Mouse (Mus musculus) induced T-regulatory cell, adult 2 months (primary cell): ENCODE data around the gene Nxnl2.
A peak's percentile ranks its signal among the peaks of the same experiment; 100 is the strongest.
"Not testable (repeated sequence)": the region's sequence is repeated elsewhere in the genome, so short reads cannot be mapped to it uniquely, and the experiment has no call there.

ENCODE experiments used
- DNase-seq: peaks from one replicate; pipeline ENCODE4 v3.0.0-alpha.2; 2012; ENCODE audit warnings: low read depth

Gene Nxnl2

GRCm38 (mm10) chr13:51179362-51179761 lies 8.5 kb downstream of the Nxnl2 start:
- DNase-seq, result no peak

- DNase-seq, result no peak
Measured at GRCm38 (mm10) chr13:51182236-51182635, 11.4 kb downstream of the Nxnl2 start.

- DNase-seq, result no peak
Measured at GRCm38 (mm10) chr13:51184896-51185295, 14.1 kb downstream of the Nxnl2 start.

- no peak for DNase-seq
Measured at GRCm38 (mm10) chr13:51190336-51190735, 19.5 kb downstream of the Nxnl2 start.

DNA sequence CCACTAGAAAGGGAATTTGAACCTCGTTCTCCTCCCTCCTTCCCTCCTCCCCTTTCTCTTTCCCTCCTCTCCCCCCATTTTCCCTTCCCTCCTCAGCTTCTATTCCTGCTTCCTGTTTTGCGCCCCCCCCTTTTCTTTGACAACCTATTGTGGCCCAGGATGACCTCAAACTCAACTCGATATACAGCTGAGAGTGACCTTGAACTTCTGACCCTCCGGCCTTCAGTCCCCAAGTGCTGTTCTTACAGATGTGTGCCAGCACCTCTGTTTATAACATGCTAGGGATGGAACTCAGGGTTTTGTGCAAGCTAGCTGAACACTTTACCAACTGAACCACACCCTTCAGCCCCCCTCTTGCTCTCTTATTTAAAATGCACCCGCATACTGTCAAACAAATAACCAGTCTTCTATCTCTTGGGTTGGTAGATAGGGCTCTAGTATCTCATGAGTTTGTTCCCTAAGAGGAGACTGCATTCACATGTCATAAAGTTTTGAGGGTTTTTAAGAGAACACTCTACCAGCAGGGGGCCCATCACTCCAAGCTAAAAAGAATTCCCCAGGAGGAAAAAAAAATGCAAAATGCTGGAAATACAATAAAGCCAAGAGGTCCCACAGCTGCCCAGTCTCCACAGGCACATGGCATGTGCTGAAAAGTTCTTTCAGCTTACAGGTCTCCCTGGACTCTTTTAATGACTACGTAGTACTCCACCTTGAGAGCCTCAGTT lies 20.8 kb downstream of the Nxnl2 start:
- DNase-seq, result no peak

DNA sequence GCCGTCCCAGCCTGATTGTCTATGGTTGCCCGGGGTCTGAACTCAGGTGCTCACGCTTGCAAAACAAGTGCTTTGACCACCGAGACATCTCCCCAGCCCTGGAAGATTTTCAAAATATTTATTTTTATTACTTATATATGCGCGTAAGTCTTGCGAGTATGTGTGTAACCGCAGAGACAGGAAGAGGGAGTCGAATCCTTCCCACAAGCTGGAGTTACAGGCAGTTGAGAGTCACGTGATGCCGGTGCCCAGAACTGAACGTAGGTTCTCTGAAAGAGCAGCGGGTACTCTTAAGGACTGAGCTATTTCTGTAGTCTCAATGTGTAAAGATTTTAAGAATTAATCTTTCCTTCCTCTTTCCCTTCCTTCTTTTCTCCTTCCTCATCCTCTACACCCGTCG lies 23.1 kb downstream of the Nxnl2 start:
- peak; percentile 22 for DNase-seq

DNA sequence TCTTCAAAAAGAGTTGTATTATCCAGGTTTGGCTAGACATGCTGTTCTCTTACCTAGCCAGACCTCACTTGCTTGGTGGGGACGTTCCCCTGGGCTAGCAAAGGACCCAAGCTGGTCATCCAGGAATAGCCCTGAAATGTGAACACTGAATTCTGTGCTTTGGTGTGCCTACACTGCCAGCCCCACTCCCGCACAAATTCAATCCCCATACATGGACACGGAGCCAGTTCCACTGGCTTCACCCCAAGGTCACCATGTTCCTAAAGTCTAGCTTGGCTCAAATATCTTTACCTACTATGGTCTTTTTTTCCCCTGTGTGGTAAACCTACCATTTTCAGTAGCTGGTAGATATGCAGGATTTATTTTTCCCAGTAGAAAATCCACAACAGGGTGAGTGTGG lies 26.9 kb downstream of the Nxnl2 start:
- no peak for DNase-seq

GRCm38 (mm10) chr13:51198186-51198585 lies 27.4 kb downstream of the Nxnl2 start:
- no peak for DNase-seq

- DNase-seq, result not testable (repeated sequence)
Measured at GRCm38 (mm10) chr13:51201985-51202843, 31.4 kb downstream of the Nxnl2 start.

DNA sequence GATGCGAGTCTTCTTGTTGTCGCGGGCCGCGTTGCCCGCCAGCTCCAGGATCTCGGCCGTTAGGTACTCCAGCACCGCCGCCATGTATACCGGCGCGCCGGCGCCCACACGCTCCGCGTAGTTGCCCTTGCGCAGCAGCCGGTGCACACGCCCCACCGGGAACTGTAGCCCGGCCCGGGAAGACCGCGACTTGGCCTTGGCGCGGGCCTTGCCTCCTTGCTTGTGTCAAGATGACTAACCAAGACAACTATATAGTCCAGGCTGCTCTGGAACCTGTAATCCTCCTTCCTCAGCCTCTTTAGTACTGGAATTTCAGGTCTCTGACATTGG lies 32.0 kb downstream of the Nxnl2 start:
- DNase-seq, result not testable (repeated sequence)

GRCm38 (mm10) chr13:51203467-51203866 lies 32.6 kb downstream of the Nxnl2 start:
- DNase-seq, result no peak

- not testable (repeated sequence) for DNase-seq
Measured at GRCm38 (mm10) chr13:51204081-51204480, 33.3 kb downstream of the Nxnl2 start.

DNA sequence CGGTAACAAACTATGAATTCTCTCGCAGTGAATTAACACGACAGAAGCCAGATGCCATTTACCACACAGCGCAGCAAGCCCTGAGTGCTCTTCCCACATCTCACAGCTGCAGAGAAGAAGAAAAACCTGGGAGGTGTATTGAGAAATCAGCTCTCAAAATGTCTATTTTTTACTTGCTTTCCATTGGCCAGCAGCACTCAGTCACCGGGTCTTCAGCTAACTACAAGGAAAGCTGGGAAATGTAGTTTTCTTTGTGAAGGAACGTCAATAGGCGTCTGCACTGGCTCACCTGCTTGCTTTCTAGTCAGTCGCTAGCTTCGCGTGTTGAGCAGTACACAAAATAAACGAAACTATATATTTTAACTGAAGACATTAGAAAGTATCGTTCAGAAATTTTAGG lies 37.1 kb downstream of the Nxnl2 start:
- no peak for DNase-seq

DNA sequence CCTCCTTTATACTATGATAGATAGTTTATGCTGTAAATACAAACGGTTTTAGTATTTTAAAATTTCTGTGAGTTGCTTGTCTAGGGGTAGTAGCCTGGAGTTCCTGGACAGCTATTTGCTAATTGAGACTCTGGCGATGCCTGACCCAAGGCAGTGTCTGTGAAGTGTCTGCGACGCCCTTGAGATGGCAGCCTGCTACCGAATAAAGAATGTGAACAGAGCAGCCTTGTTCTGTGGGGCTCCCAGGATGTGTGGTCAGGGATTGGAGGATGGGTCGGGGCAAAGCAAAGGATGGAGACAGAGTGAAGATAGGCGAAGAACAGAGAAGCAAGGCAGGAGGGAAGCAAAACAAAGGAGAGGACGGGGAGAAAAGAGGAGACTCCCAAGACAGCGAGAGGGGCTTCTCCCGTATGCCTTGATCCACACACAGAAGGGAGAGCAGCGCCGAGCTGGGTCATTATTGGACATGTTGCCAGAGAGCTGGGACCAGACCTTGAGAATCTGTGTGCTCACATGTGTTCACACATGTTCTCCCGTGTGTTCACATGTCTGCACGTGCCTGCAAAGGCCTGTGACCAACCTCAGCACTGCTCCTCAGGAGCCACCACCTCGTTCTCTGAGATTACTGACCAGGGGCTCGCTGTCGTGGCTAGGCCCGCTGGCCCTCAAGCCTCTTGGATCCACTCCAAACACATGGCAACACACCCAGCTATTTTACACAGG lies 37.7 kb downstream of the Nxnl2 start:
- DNase-seq, result no peak

GRCm38 (mm10) chr13:51210639-51211038 lies 39.8 kb downstream of the Nxnl2 start:
- DNase-seq, result peak; percentile 25

DNA sequence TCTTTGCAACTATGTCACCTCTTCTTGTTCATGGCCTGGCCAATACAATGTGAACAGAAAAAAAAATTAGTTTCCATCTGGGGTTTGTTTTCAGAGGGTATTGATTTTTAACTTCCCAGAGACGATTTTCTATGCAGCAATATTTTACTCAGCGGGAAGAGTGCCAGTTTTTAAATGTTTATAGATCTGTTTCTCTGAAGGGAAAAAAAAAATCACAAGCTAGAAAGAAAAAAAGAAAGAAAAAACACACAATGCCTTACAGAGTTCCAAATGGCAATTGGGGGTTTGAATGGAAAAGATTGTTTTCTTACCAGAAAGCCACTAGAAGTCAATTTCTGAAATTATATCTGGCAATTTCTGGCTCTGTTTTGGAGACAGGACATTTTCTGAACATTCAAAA lies 43.9 kb downstream of the Nxnl2 start:
- DNase-seq, result no peak

DNA sequence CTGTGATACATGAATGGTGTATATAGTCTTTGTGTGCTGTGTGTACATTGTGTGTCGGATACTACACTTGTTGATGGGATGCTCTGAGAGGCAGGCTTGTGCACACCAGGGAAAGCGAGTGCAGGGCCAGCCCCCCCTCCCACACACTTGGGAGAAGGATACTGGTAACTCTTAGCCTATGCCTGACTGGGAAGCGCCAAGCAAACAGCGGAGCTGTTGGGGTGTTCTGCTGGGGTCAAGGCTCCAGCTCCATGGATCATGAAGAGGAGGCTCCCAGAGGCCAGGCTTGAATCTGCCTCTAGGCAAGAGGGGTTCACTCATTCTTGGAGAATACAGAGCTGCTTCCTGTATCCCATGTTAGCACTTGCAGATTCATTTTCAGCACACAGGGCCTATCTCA lies 50.1 kb downstream of the Nxnl2 start:
- no peak for DNase-seq

DNA sequence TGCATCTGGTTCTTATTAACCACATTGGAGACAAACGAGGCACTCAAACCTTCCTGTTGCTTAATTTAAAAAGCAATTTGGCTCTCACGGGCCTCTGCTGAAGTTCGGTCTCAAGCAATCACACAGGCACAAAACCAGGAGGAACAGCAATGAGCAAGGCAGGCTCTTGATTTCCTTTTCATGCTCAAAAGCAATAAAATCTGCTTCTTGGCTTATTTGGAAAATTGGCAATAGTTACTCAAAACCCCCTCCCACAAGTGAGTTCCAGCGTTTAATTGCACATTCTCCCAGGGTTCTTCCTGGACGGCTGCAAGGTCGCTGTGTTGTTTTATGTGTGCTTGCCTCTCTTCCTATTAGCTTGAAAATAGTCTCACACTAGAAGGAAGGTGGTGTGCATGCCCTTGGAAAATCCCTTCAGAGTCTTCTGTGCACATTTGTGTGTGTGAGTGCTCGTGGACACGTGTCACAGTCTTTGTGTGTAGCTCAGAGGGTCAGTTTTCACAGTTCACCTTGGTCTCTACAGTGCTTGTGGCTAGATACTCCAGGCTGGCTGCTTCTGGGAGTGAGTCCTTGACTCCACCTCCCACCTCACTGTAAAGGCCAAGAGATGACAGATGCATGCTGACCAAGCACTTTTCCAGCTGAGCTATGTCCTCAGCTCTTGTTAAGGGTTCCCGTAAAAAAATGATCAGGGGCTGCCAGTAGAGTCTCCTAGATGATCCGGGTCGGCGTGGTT lies 50.8 kb downstream of the Nxnl2 start:
- DNase-seq, result no peak
